Mouse (Mus musculus): ENCODE results near the gene Adamts2. TPM values are rescaled to one million over a fixed set of nuclear protein-coding genes. Genes with fewer than 3 reads are reported as not detected.

Gene Adamts2
- polyA plus RNA-seq, 1 experiment from 2014 or later = 2.8 TPM

DNA sequence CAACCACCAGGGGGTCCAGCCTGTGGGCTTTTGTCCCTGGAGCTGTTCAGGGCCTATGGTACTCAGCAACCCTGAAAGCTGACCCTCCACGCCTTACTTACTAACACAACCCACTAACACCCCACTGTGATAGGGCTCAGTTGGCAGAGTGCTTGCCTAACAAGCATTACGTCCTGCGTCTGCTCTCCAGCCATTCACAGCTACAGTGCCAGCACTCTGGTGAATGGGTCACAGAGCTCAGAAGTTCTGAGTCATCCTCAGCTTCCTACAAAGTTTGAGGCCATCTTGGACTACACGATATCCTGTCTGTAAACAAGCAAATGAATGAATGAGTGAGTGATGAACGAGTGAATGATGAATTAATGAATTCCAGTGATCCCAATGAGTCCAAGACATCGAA is 118.5 kb downstream of the Adamts2 start:
- no peak for ATAC-seq (replicated peaks)
- Histone ChIP-seq H3K4me1 (peaks cover 5% of the 10 kb centered on the region; the same call in 1 of the 2 replicates), H3K9ac (replicated peaks) (no peak overlapping the region), H3K27ac (replicated peaks) (no peak overlapping the region), H3K4me2 (replicated peaks) (no peak overlapping the region), H3K36me3 (no peaks in the 10 kb centered on the region), H3K4me3 (no peak overlapping the region), H3K27me3 (no peaks in the 10 kb centered on the region), H3K9me3 (no peaks in the 10 kb centered on the region)
- 74% methylated on average over 6 of the region's 6 CpGs for WGBS

DNA sequence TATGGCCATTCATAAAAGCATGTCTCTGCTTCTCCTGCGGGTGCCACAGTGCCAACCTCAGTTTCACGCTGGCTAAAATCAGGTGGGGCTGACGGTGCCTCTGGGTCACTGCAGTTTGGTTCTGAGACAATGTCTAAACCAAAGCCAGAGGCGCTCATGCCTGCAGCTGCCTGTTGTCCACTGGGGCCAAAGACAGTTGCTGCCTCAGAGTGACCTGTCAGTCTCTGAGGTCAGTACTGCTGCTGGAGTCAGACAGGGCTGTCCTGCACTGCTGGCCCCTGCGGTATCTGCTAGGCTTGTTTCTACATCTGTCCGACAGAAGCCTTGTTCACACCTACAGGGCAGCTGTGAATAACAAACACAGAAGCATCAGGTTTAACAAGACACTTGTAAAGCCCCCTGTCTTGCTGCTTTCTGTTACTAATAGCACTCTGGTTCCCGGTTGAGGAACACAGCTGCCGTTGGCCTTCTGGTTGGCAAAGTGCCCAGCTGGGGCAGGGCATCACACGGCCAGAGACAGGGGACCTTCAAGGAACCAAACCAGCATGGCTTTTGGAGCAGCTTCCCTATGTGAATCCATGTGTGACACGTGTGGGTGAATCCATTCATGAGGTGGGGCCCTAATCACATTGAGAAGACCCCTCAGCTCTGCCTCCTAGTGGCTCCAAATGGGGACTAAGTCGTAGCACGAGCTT is 119.1 kb downstream of the Adamts2 start:
- H3K9ac ChIP-seq (replicated peaks) = no peak overlapping the region
- no peak overlapping the region for H3K4me2 ChIP-seq (replicated peaks)
- H3K4me3 ChIP-seq = no peak overlapping the region
- peaks cover 5% of the 10 kb centered on the region; the same call in 1 of the 2 replicates for H3K4me1 ChIP-seq
- H3K27ac ChIP-seq (replicated peaks) = no peak overlapping the region
- no peak for ATAC-seq (replicated peaks)
- WGBS = 49% methylated on average over 12 of the region's 12 CpGs
- H3K36me3 ChIP-seq = no peaks in the 10 kb centered on the region
- H3K9me3 ChIP-seq = no peaks in the 10 kb centered on the region
- H3K27me3 ChIP-seq = no peaks in the 10 kb centered on the region

DNA sequence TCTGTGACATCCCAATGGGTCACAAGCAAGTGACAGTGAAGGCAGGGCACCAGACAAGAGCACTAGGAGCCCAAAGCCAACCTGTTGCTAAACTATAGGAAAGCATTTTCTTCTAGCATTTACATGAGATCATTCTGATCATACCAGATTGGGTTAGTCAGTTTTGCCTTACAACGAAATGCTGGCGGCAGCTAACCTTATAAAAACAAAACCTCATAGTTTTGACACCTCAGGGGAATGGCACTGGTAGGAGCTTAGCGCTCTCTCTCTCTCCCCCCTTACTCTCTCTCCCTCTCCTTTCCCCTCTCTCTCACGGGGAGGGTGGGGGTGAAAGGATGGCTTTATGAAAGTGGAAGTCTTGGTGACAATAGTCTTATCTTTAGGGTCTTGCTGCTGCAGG is 123.7 kb downstream of the Adamts2 start:
- ATAC-seq (replicated peaks) = no peak
- 79% methylated on average over 4 of the region's 4 CpGs for WGBS

DNA sequence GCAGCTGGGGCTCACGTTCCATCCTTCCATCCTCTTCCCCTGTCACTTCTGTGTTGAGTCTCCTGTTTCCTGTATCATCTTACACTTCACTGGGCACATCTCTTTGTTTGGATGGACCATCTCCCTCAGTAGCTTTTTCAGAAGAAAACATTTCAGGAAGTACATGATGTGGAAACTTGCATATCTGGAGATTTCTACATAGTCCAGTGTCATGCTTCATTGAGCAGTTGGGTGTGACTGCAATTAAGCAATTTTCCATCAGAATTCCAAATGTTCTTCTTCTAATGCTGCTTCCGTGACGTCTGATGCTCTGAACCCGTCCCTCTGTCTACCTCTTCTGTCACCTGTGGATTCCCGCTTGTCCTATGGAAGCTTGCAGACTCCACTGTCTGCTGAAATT is 124.2 kb downstream of the Adamts2 start:
- H3K36me3 ChIP-seq = no peaks in the 10 kb centered on the region
- H3K4me2 ChIP-seq (replicated peaks) = no peak overlapping the region
- H3K27me3 ChIP-seq = no peaks in the 10 kb centered on the region
- H3K4me3 ChIP-seq = no peak overlapping the region
- no peak overlapping the region for H3K27ac ChIP-seq (replicated peaks)
- no peak for ATAC-seq (replicated peaks)
- H3K9ac ChIP-seq (replicated peaks) = no peak overlapping the region
- peaks cover 2% of the 10 kb centered on the region; the same call in 1 of the 2 replicates for H3K4me1 ChIP-seq
- no peaks in the 10 kb centered on the region for H3K9me3 ChIP-seq
- 89% methylated on average over 5 of the region's 5 CpGs for WGBS

More for the DNA sequence above, 123.7 kb downstream of the Adamts2 start:
- no peak overlapping the region for H3K27ac ChIP-seq (replicated peaks)
- no peak overlapping the region for H3K4me3 ChIP-seq
- no peaks in the 10 kb centered on the region for H3K36me3 ChIP-seq
- peaks cover 5% of the 10 kb centered on the region; the same call in 1 of the 2 replicates for H3K4me1 ChIP-seq
- no peaks in the 10 kb centered on the region for H3K9me3 ChIP-seq
- H3K4me2 ChIP-seq (replicated peaks) = no peak overlapping the region
- H3K27me3 ChIP-seq = no peaks in the 10 kb centered on the region
- H3K9ac ChIP-seq (replicated peaks) = no peak overlapping the region

DNA sequence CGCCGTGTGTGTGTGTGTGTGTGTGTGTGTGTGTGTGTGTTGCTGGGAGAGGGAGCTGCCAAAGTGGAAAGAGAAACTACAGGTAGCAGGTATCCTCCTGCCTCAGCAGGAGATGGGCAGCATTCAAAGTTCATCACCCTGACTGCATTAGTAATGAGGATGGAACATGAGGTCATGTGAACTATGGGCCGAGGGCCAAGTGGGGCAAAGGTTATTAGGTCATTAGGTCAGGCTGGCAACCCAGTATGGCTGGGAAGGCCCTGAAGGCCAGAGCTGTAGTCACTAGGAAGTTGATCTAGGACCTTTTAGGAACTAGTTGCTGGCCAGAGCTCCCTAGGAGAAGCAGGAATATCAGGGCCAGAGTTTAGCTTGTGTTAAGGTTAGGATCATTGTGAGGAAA is 131.3 kb downstream of the Adamts2 start:
- WGBS = 72% methylated on average over 2 of the region's 3 CpGs
- Histone ChIP-seq H3K9me3 (no peaks in the 10 kb centered on the region), H3K27me3 (no peaks in the 10 kb centered on the region), H3K36me3 (no peaks in the 10 kb centered on the region), H3K4me1 (no peaks in the 10 kb centered on the region), H3K9ac (replicated peaks) (no peak overlapping the region), H3K27ac (replicated peaks) (no peak overlapping the region), H3K4me2 (replicated peaks) (no peak overlapping the region), H3K4me3 (no peak overlapping the region)
- ATAC-seq (replicated peaks) = no peak

DNA sequence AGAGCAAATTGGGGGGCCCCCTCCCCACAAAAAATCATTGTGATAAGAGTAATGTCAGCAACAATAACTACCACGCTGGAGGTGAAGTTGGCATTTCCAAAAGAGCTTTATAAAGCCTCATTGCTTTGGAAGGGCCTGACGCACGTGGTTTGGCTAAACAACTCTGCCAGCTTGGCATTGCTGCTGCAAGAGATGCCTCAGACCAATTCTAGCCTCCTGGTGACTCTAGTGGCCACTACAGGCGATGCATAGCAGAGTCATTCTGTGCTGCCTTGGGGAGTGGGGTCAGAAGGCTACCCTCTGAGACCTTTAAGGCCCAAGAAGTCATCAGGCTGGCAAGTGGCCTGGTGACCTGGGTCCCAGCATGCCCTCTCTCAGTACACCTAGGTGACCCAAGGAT is 132.2 kb downstream of the Adamts2 start:
- ATAC-seq (replicated peaks) = no peak
- WGBS = 67% methylated on average over 4 of the region's 4 CpGs
- H3K4me3 ChIP-seq = no peak overlapping the region
- H3K27ac ChIP-seq (replicated peaks) = no peak overlapping the region
- no peaks in the 10 kb centered on the region for H3K27me3 ChIP-seq
- no peaks in the 10 kb centered on the region for H3K4me1 ChIP-seq
- H3K9ac ChIP-seq (replicated peaks) = no peak overlapping the region
- H3K36me3 ChIP-seq = no peaks in the 10 kb centered on the region
- no peak overlapping the region for H3K4me2 ChIP-seq (replicated peaks)
- H3K9me3 ChIP-seq = no peaks in the 10 kb centered on the region

DNA sequence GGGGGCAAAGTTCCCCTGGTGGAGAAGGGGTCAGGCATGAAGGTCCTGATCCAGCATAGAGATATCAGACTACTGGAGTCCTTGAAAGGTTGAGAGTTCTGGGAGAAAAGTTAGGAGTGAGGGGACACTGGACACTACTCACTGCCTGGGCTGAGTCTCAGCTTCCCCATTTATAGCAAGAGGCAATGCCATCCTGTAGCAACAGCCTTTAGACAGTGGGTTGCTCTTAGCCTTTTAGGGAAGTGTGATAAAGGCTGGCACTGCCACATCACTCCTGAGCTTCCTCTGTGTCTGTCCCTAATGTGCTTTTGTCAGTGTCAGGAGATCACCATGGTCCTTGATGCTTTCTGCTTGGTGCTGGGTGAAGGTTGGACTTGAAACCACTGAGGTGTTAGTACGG is 134.7 kb downstream of the Adamts2 start:
- H3K36me3 ChIP-seq = no peaks in the 10 kb centered on the region
- H3K4me3 ChIP-seq = no peak overlapping the region
- no peaks in the 10 kb centered on the region for H3K27me3 ChIP-seq
- no peak overlapping the region for H3K27ac ChIP-seq (replicated peaks)
- H3K4me1 ChIP-seq = no peaks in the 10 kb centered on the region
- H3K9ac ChIP-seq (replicated peaks) = no peak overlapping the region
- WGBS = 90% methylated on average over 1 of the region's 1 CpGs
- ATAC-seq (replicated peaks) = no peak
- no peak overlapping the region for H3K4me2 ChIP-seq (replicated peaks)
- no peaks in the 10 kb centered on the region for H3K9me3 ChIP-seq

DNA sequence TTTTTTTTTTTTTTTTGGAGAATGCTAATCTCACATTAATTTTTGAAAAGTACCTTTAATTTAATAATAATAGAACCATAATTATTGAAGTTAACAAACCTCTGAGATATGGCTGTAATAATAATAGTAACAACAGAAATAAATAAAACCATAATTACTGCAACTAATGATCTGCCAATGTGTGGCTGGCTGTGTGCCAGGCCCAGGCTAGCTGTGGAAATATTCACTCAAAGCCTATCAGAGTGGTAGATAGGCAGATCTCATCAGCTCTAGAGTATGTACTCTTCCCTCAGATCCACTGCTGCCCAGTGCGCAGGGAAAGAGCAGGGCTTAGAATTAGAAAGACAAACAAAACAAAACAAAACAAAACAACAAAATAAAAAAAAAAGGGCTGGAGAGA is 136.6 kb downstream of the Adamts2 start:
- Histone ChIP-seq H3K9me3 (no peaks in the 10 kb centered on the region), H3K27ac (replicated peaks) (no peak overlapping the region), H3K4me1 (no peaks in the 10 kb centered on the region), H3K4me2 (replicated peaks) (no peak overlapping the region), H3K27me3 (no peaks in the 10 kb centered on the region), H3K4me3 (no peak overlapping the region), H3K36me3 (no peaks in the 10 kb centered on the region), H3K9ac (replicated peaks) (no peak overlapping the region)
- 83% methylated on average over 1 of the region's 1 CpGs for WGBS
- no peak for ATAC-seq (replicated peaks)

DNA sequence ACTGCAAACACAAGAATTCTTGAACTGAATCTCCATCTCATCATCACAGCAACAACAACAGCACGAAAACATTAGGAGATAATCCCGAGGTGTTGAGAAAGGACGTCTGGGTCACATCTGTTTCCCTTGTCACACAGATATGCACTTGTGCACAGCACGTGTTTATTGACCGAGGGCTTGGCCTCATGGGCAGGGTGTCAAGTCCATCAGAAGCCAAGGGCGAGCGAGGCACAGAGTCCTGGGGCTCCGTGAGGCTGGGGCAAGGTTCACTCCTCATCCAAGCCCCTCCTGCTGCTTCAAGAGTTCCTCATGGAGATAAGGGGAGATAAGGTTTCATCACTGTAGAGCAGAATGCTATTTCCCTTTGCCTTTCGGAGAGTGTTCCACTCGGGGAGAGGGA is 137.6 kb downstream of the Adamts2 start:
- no peaks in the 10 kb centered on the region for H3K36me3 ChIP-seq
- no peak for ATAC-seq (replicated peaks)
- WGBS = 74% methylated on average over 10 of the region's 10 CpGs
- H3K27me3 ChIP-seq = no peaks in the 10 kb centered on the region
- H3K4me2 ChIP-seq (replicated peaks) = no peak overlapping the region
- no peaks in the 10 kb centered on the region for H3K4me1 ChIP-seq
- no peak overlapping the region for H3K27ac ChIP-seq (replicated peaks)
- no peak overlapping the region for H3K9ac ChIP-seq (replicated peaks)
- H3K9me3 ChIP-seq = no peaks in the 10 kb centered on the region
- H3K4me3 ChIP-seq = no peak overlapping the region

DNA sequence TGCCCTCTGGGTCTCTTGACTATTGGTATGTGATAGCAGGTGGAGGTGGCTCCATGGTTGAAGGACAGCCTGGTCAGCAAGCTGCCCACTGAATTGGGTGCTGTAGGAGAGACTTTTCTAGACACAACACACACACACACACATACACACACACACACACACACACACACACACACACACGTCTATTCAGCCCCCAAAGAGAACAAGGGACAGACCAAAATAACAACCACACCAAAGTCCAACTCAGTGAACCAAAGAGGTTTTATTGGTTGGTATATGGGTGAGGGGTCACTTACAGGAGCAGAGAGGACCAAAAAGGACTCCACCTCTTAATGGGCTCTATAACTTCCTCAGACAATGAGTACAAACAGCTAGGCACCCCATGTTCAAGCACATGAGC is 140.3 kb downstream of the Adamts2 start:
- Histone ChIP-seq H3K4me3 (no peak overlapping the region), H3K9ac (replicated peaks) (no peak overlapping the region), H3K9me3 (no peaks in the 10 kb centered on the region), H3K4me1 (no peaks in the 10 kb centered on the region), H3K4me2 (replicated peaks) (no peak overlapping the region), H3K36me3 (no peaks in the 10 kb centered on the region), H3K27me3 (no peaks in the 10 kb centered on the region), H3K27ac (replicated peaks) (no peak overlapping the region)
- 87% methylated on average over 1 of the region's 1 CpGs for WGBS
- no peak for ATAC-seq (replicated peaks)

DNA sequence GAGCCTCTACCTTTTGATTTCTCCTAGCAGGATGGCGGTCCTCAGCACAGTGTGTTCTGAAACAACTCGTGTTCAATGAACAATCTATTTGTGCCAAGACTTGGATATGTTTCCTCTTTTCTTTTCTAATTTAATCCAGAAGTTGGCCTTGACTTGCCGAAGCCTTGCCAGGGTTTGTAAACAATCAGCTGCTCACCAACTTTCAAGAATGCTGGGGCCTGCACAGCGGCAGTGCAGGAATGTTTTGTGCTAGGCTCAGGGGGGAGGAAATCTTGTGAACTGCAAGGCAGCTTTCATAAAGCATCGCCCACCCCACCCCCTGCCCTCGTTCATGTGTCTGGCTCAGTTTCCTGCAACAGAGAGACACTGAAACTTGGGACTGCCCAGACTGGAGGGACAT is 143.1 kb downstream of the Adamts2 start:
- Histone ChIP-seq H3K27me3 (no peaks in the 10 kb centered on the region), H3K36me3 (no peaks in the 10 kb centered on the region), H3K4me2 (replicated peaks) (no peak overlapping the region), H3K9me3 (no peaks in the 10 kb centered on the region), H3K27ac (replicated peaks) (no peak overlapping the region), H3K4me1 (no peaks in the 10 kb centered on the region), H3K4me3 (no peak overlapping the region), H3K9ac (replicated peaks) (no peak overlapping the region)
- ATAC-seq (replicated peaks) = no peak
- 50% methylated on average over 6 of the region's 6 CpGs for WGBS

DNA sequence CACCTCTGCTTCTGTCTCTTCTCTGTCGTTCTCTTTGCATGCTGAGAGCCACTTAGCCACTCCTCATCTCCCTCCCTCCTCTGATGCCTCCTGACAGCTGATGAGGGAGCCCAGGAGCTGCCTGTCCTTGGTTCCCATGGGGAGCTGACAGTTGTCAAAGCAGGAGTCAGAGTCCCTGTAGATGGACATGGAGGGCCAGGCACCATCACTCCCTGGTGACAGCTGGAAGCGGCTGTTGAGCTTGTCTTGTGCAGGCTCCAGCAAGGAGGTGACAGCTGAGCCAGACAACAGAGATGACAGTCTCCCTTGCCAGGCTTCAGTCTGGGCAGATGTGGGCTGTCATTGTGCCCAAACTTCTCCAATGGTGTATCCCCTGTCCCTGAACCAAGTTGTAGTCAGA is 144.6 kb downstream of the Adamts2 start:
- H3K4me1 ChIP-seq = peaks cover 5% of the 10 kb centered on the region; the same call in 1 of the 2 replicates
- H3K4me3 ChIP-seq = no peak overlapping the region
- H3K36me3 ChIP-seq = no peaks in the 10 kb centered on the region
- 41% methylated on average over 2 of the region's 2 CpGs for WGBS
- H3K27ac ChIP-seq (replicated peaks) = no peak overlapping the region
- H3K9me3 ChIP-seq = no peaks in the 10 kb centered on the region
- ATAC-seq (replicated peaks) = no peak
- no peak overlapping the region for H3K4me2 ChIP-seq (replicated peaks)
- no peaks in the 10 kb centered on the region for H3K27me3 ChIP-seq
- H3K9ac ChIP-seq (replicated peaks) = no peak overlapping the region

DNA sequence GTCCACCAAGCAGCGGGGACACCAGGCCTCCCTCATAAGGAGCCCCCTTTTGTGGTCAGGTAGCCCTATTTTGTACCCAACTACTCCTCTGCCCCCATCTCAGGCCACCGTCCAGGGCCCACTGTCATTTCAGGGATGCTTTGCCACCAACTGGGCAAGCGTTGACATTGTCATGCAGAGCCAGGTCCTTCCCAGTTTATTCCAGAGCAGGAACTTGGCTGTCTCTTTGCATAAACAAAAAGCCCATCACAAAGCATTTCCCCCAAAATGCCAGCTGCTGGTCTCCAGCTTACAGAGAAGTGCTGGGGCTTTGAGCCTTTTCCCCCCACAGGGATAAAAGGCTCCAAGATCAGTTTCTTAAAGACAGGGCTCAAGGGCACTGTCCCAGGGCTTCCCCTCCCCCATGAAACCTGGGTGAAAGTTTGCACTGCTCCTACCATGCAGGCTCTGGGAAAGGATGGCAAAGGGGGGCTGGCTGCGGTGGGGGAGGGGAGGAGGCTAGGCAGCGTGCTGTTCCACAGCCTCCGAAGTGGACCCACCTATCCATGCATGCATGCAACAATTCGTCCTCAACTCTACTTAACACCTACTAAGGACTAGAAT is 149.2 kb downstream of the Adamts2 start:
- Histone ChIP-seq H3K4me3 (no peak overlapping the region), H3K4me1 (peaks cover 5% of the 10 kb centered on the region; the same call in 1 of the 2 replicates), H3K9me3 (no peaks in the 10 kb centered on the region), H3K27me3 (no peaks in the 10 kb centered on the region), H3K27ac (replicated peaks) (no peak overlapping the region), H3K9ac (replicated peaks) (no peak overlapping the region), H3K4me2 (replicated peaks) (no peak overlapping the region), H3K36me3 (no peaks in the 10 kb centered on the region)
- ATAC-seq (replicated peaks) = no peak
- WGBS = 45% methylated on average over 7 of the region's 7 CpGs
